Mouse (Mus musculus) G1E (cell line): ENCODE data around the gene St7. TPM values are rescaled to one million over a fixed set of nuclear protein-coding genes. Genes with fewer than 3 reads are reported as not detected.

Experiments used
- ATAC-seq: 2 replicates; pipeline ENCODE4 v1.8.0; 2016; ENCODE audit warnings: mild to moderate bottlenecking; ENCODE audit not compliant: insufficient number of reproducible peaks, poor library complexity, low FRiP score, severe bottlenecking; ENCODE audit errors: extremely low read depth
- DNase-seq: peaks from one replicate; pipeline ENCODE4 v3.0.0; 2012; ENCODE audit warnings: low spot score
- H3K27me3 ChIP-seq: 2 replicates; pipeline ENCODE4 v1.6.1; 2012; ENCODE audit warnings: mild to moderate bottlenecking, low read length, inconsistent platforms; ENCODE audit not compliant: insufficient read depth
- H3K36me3 ChIP-seq: replicated peaks from 2 replicates; pipeline ENCODE3; 2012; ENCODE audit warnings: mild to moderate bottlenecking, inconsistent platforms
- H3K4me1 ChIP-seq: 2 replicates; pipeline ENCODE4 v1.6.1; 2012; ENCODE audit warnings: low read depth, low read length, inconsistent platforms, mixed read lengths; ENCODE audit not compliant: insufficient read depth
- H3K4me3 ChIP-seq: 2 replicates; pipeline ENCODE4 v1.5.1; 2012; ENCODE audit warnings: low read depth, mild to moderate bottlenecking, inconsistent platforms, low read length, moderate library complexity, mixed read lengths
- H3K9me3 ChIP-seq: replicated peaks from 2 replicates; pipeline ENCODE4 v1.6.1; 2012; ENCODE audit warnings: inconsistent platforms
- CTCF ChIP-seq: IDR thresholded peaks from 2 replicates; pipeline ENCODE4 v1.5.1; 2012; ENCODE audit warnings: low read depth, low read length, inconsistent platforms, mixed read lengths
- GATA1 ChIP-seq: IDR thresholded peaks from 2 replicates; pipeline ENCODE4 v1.6.1; 2012; ENCODE audit warnings: borderline replicate concordance, low read length, inconsistent platforms, mixed read lengths
- GATA2 ChIP-seq: IDR thresholded peaks from 2 replicates; pipeline ENCODE4 v1.6.1; 2012; ENCODE audit warnings: low read depth, low read length, inconsistent platforms, borderline replicate concordance
- POLR2AphosphoS5 ChIP-seq: IDR thresholded peaks from 2 replicates; pipeline ENCODE4 v1.6.1; 2012; ENCODE audit warnings: low read depth, low read length, inconsistent platforms; ENCODE audit not compliant: insufficient replicate concordance
- TAL1 ChIP-seq: conservative IDR thresholded peaks from 2 replicates; pipeline ENCODE4 v1.6.1; 2012; ENCODE audit warnings: low read depth, low read length, inconsistent platforms, mixed read lengths
- polyA plus RNA-seq: library from polyadenylated mRNA; stranded (reverse); fragments of >175 nt; gene quantifications from 2 replicates; pipeline ENCODE4 v1.2.3, GENCODE M21; 2012
- total RNA-seq, 2 experiments: library from RNA; stranded (forward) in 1 of 2; stranded (reverse) in 1 of 2; fragments of 200-1000 nt in 1 of 2; fragments of >200 nt in 1 of 2; fragmentation: Nextera tagmentation in 1 of 2; gene quantifications; 2 replicates each; pipeline ENCODE4 v1.2.3; 2014 to 2017

The St7 gene
- total and polyA plus RNA-seq, 3 experiments: 4.7 to 155 (median 84.7) TPM

GRCm38 (mm10) chr6:17923894-17924505 lies 231.3 kb downstream of the St7 start:
- ATAC-seq (no peak), DNase-seq (no peak)
- no peaks in the 10 kb centered on the region for H3K9me3 ChIP-seq
- peaks cover 62% of the 10 kb centered on the region for H3K36me3 ChIP-seq
- no peak overlapping the region for H3K4me3 ChIP-seq
- peaks cover 35% of the 10 kb centered on the region for H3K4me1 ChIP-seq
- H3K27me3 ChIP-seq: no peaks in the 10 kb centered on the region
- TF ChIP-seq TAL1: no peak

DNA sequence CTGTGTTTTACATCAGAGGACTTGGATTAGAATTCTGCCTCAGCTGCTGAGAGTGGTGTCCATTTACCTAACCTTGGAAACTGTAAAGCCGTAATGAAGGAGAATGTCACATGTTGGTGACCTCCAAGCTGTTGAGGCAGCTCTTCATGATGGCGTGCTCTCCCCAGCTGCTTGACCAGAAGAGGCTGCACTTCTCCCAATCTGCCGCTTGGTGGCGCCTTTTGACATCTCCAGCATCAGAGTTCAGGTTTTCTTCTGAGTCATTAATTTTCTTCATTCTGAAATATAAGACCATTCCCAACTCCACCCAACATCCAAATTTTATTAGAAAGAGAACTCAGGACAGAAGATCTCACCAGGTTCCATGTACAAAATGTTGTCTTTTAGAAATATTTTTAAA lies 232.5 kb downstream of the St7 start:
- H3K4me1 ChIP-seq: peaks cover 30% of the 10 kb centered on the region
- H3K27me3 ChIP-seq: no peaks in the 10 kb centered on the region
- DNase-seq: no peak
- H3K36me3 ChIP-seq: peaks cover 59% of the 10 kb centered on the region
- TF ChIP-seq TAL1 (no peak), CTCF (peak; percentile 57), GATA2 (no peak), POLR2AphosphoS5 (no peak)
- ATAC-seq: no peak
- H3K9me3 ChIP-seq: no peaks in the 10 kb centered on the region
- H3K4me3 ChIP-seq: no peak overlapping the region

- ATAC-seq (no peak), DNase-seq (no peak)
- no peak for TF ChIP-seq CTCF
- TF ChIP-seq GATA2: no peak
- Histone ChIP-seq H3K9me3 (no peaks in the 10 kb centered on the region), H3K36me3 (peaks cover 75% of the 10 kb centered on the region), H3K4me1 (peaks cover 15% of the 10 kb centered on the region), H3K4me3 (no peak overlapping the region), H3K27me3 (no peaks in the 10 kb centered on the region)
Measured at GRCm38 (mm10) chr6:17927746-17928145, 235.0 kb downstream of the St7 start.

DNA sequence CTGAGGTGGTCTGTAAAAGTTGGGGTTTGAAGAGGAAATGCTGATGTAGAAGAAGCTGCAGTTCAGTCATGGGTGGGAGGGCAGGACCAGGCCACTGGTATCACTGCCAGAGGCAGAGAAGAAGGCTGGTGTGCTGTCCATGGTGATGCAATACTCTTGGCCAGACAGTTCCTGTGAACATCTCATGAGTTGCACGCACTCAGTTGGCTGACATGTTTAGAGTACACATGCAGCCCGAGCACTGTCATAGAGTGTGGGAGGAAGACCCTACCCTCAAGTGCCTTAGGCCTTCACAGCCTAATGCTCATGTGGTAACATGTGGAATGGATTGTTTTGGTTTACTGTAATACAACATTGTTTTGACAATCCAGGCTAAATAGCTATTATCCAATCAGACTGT lies 238.5 kb downstream of the St7 start:
- no peak for TF ChIP-seq POLR2AphosphoS5
- no peak for TF ChIP-seq CTCF
- TF ChIP-seq TAL1: no peak
- no peak for TF ChIP-seq GATA2
- no peak for TF ChIP-seq GATA1
- no peak for DNase-seq

DNA sequence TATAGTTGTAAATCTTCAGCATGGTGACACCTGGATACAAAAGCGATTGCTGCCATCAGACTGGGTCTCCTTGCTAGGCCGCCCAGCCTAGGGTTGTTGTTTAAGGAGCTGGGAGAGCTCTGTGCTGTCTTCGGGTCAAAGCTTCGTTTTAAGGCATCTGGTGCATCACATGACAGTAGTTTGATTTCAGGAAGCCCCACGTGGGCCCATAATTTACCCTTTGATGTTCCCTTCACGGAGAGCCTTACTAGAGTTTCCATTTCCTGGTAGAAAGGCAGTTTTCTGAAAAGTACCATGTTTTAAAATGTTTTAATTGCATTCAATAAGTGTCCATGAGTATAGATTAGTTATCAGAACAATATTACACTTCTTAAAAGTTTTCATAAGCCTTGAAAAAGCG lies 239.1 kb downstream of the St7 start:
- TF ChIP-seq TAL1: no peak
- TF ChIP-seq GATA1: no peak
- TF ChIP-seq CTCF: no peak
- no peak for TF ChIP-seq POLR2AphosphoS5
- no peak for TF ChIP-seq GATA2
- Histone ChIP-seq H3K36me3 (peaks cover 71% of the 10 kb centered on the region), H3K4me1 (no peaks in the 10 kb centered on the region; the same call in 1 of the 2 replicates), H3K27me3 (no peaks in the 10 kb centered on the region), H3K4me3 (no peak overlapping the region), H3K9me3 (no peaks in the 10 kb centered on the region)
- ATAC-seq (no peak), DNase-seq (no peak)

More for the DNA sequence above, 238.5 kb downstream of the St7 start:
- ATAC-seq: no peak
- H3K4me1 ChIP-seq: no peaks in the 10 kb centered on the region; the same call in 1 of the 2 replicates
- no peaks in the 10 kb centered on the region for H3K9me3 ChIP-seq
- peaks cover 77% of the 10 kb centered on the region for H3K36me3 ChIP-seq
- no peaks in the 10 kb centered on the region for H3K27me3 ChIP-seq
- no peak overlapping the region for H3K4me3 ChIP-seq

DNA sequence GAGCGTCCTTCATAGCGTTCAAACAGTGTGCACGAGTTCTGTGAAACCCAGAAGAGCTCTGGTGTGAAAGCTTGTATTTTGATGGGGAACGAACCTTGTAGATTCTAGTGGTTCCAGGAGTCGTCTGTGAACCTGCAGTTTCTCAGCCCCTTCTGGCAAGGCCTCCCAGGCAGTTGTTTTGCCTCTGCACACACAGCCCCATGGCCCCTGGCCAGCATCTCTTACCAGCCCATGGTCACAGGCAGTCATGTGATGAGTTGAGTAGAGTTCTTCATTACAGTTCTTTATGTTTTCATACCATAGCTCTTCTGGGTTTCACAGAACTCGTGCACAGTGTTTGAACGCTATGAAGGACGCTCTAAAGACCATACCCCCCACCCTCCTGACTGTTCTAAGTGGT lies 240.1 kb downstream of the St7 start:
- DNase-seq (no peak), ATAC-seq (no peak)
- peaks cover 71% of the 10 kb centered on the region for H3K36me3 ChIP-seq

More for the DNA sequence above, 240.1 kb downstream of the St7 start:
- peaks cover 9% of the 10 kb centered on the region for H3K4me1 ChIP-seq
- TF ChIP-seq TAL1 (no peak), POLR2AphosphoS5 (no peak), GATA2 (no peak), CTCF (no peak), GATA1 (no peak)
- no peaks in the 10 kb centered on the region for H3K27me3 ChIP-seq
- no peak overlapping the region for H3K4me3 ChIP-seq
- no peaks in the 10 kb centered on the region for H3K9me3 ChIP-seq
